Mouse (Mus musculus) left cerebral cortex, postnatal 10 days (tissue): ENCODE data around the gene Musk. TPM values are rescaled to one million over a fixed set of nuclear protein-coding genes. Genes with fewer than 3 reads are reported as not detected.
"Not testable (repeated sequence)": the region's sequence is repeated elsewhere in the genome, so short reads cannot be mapped to it uniquely, and the experiment has no call there.

Source experiments
- DNase-seq, 2 experiments: peaks; one replicate each; pipeline ENCODE4 v3.0.0; 2021 to 2022; ENCODE audit warnings: low spot score in 2 of 2, mixed read lengths in 1 of 2; ENCODE audit errors: extremely low spot score in 1 of 2
- intact Hi-C: fragments of 180-260 bp; cut with DNase I; formaldehyde crosslinking; loops from one replicate; pipeline ENCODE4 v1.15.1; 2025
- total RNA-seq, 2 experiments: library from RNA; stranded (reverse); gene quantifications; 2 replicates each; pipeline ENCODE4 v1.2.3; 2021

The Musk gene
- total RNA-seq = 1 to 10 TPM; 1.5 to 1.8 TPM

GRCm38 (mm10) chr4:58285687-58286086, at the start of gene Musk:
Gene Musk, plus strand, starts transcription at chr4:58285960.
- no peak for DNase-seq
- intact Hi-C loops = no loop called here

GRCm38 (mm10) chr4:58240416-58240815, 45.3 kb upstream of the Musk start:
- intact Hi-C loops = no loop called here
- DNase-seq = no peak

- intact Hi-C loops = no loop called here
- DNase-seq = no peak
These were observed 40.2 kb upstream of the Musk start for GRCm38 (mm10) chr4:58245544-58245943.

- no peak for DNase-seq
- intact Hi-C loops = loop anchor here (10.0 kb wide), 4 partner anchors 168 to 578 kb away; partner anchors contain the start of gene Txn1
These were observed 33.4 kb upstream of the Musk start for GRCm38 (mm10) chr4:58252381-58252780.

GRCm38 (mm10) chr4:58253410-58253809, 32.4 kb upstream of the Musk start:
- intact Hi-C loops = loop anchor here (10.0 kb wide), 4 partner anchors 169 to 579 kb away; partner anchors contain the start of gene Txn1
- DNase-seq = peak; percentile 24 to 35

DNA sequence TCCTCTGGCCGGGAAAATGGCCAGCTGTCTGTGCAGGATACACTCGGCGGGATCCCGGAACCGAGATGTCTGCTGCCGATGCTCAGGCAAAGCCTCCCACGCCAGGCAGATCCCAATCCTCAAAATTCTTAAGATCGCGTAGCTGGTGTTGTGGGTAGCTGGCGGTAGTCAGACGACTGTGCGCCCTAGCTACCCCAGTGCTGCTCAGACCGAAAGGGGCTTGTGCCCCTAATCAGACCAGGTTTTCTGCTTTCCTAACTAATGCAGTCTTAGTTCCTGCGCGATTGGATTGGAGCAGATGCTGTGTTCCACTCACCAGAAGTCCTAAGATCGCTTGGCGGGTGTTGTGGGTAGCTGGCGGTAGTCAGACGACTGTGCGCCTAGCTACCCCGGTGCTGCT, 25.0 kb upstream of the Musk start:
- intact Hi-C loops, DNase-seq: not testable (repeated sequence)

DNA sequence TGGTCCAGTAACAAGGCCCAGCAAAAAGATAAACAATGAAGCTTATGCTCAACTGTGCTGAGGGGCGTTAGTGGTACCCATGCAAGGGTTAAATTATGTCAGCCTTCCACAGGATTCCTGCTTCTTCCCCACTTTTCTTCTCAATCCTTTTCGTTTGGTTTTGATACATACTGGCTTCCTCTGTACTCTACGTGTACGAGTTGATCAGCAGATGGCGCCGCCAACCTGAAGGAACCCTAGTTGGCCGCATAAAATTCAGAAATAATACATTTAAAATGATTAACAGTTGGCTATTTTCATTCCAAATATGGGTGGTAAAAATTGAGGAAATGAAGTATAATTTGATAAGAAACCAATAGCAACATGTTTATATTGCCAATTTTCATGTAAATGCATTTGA, 19.5 kb upstream of the Musk start:
- intact Hi-C loops = loop anchor here (2.0 kb wide), 1 partner anchor 483 kb away; no protein-coding TSS in a partner anchor
- DNase-seq = peak in 1 of 2 experiments; percentile 50

- DNase-seq = no peak
- intact Hi-C loops = no loop called here
These were observed 16.7 kb upstream of the Musk start for GRCm38 (mm10) chr4:58268897-58269542.

- intact Hi-C loops = no loop called here
- no peak for DNase-seq
These were observed 15.8 kb upstream of the Musk start for GRCm38 (mm10) chr4:58269961-58270360.

DNA sequence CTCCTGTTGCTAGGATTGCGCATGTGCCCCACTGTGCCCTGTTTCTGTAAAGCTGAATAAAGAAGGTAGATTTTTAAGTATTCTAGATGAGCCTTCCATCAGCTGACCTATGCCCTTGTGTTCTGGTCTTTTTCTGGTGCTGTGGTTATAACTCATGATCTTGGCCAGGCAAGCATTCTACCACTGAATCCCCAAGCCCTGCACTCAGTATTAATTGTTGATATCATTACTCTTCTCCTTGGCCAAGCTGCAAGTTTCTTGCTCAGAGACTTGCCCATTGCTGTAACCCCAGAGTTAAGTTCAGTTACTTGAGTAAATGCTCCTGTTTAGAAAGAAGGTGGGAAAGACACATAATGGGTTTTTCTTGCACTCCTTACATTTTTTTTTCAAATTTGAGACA, 14.8 kb upstream of the Musk start:
- no peak for DNase-seq
- intact Hi-C loops = no loop called here

DNA sequence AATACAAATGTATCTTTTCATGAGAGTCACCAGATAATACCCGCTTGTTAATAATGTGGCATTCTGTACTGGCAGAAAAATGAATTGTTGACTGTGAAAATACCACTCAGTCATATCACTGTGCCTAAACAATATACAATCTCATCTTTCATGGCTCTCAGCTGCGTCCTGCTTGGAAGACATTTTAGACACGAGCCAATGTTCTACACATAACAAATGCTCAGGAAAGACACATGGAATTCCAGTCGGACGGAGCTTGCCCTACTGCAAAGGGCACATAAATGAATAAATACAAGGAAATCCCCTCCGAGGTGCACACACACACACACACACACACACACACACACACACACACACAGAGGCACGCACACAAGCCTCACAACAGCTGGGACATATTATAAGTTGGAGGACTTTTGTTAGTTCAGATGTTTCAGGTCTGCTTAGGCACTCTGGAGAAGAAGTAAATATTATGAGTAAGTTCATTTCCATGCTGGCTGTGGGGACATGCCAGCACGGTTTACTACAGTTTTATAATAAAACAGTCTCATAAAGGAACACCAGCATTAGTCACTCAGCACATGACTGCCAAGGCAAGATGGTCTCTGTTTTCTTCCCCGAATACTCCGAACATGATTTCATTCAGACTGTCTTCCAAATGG, 14.1 kb upstream of the Musk start:
- intact Hi-C loops = no loop called here
- no peak for DNase-seq

DNA sequence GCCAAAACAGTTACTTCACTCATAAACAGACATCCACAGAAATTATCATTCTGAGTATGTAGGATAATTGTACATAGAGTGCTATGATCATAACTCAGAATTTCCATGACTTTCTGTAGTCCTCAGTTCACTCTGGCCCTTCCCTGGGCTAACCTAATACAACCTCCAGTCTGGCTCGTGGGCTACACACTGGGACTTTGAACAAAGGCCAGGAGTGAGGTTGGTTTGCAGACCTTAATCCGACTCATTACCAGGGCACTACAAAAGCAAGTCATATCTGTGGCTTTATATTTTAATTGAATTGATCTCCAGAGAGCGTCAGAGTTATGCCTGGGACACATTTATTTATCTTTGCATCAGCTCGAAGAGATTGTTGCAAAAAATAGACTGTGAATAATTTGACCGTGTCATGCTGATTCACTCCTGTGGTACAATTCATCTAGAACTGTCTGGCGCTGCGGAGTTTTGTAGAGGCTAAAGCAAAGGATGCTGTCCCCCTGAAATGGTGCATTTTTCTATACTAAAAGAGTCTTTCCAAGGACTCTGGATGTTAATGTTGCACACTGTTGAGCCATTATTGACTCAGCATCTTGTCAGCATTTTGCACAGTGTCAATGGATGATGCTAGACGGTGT, 10.4 kb upstream of the Musk start:
- no peak for DNase-seq
- intact Hi-C loops = no loop called here

- intact Hi-C loops = no loop called here
- DNase-seq = peak in 1 of 2 experiments; percentile 54
These were observed 7.4 kb upstream of the Musk start for GRCm38 (mm10) chr4:58278368-58278767.

GRCm38 (mm10) chr4:58280121-58280520, 5.6 kb upstream of the Musk start:
- intact Hi-C loops = no loop called here
- no peak for DNase-seq

DNA sequence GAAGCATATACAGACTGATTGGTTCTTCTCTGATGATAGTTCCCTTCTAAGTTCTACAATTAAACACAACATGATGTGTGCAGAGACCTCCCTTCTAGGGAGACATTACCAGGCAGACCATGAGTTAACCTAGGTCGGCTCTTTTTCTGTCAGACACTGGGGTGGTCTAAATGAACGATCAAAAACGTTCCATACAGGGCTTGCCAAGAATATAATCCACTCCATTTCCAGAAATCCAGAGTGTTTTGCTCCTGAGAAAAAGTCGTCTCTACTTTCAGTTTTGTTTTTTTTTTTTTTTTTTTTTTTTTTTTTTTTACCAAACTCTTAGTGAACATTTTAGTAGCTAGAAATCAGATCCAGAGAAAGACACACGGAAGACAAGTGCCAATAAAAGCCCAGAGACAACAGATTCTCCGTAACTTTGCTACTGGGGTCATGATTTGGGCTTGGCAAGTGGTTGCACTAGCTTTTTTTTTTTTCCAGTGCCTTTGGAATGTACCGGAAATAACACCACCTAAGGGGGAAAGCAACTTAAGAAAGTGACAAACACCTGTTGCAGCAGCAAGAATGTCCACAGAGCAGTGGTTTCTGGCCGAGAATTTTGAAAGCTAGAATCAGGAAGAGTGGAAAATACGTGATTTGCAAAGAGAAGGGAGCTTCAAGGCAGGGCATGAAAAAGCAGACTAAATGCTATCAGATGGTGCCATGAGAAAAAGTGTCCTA, 769 bp downstream of the Musk start:
- no peak for DNase-seq
- intact Hi-C loops = no loop called here

DNA sequence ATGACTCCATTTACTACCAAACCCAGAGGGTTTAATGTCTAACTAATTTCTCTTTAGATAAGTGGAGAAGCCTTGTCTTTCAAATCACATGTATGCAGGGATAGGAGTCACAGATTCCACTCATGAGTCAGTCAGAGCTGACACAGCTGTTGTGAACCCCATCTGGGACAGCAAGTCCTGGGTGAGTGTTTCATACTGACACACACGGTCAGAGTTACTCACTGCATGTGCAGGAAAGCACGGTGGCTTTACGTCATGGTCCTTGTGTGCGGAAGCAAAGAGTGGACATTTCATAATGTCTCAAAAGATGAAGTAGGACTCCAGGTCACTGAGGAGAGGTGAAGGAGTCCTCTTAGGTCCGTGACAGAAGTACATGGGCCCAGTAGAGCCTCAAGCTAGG, 3.0 kb downstream of the Musk start:
- DNase-seq = no peak
- intact Hi-C loops = no loop called here

- no peak for DNase-seq
- intact Hi-C loops = no loop called here
These were observed 6.1 kb downstream of the Musk start for GRCm38 (mm10) chr4:58291828-58292227.

GRCm38 (mm10) chr4:58293099-58293498, 7.3 kb downstream of the Musk start:
- DNase-seq = no peak
- intact Hi-C loops = no loop called here

GRCm38 (mm10) chr4:58303862-58304261, 18.1 kb downstream of the Musk start:
- intact Hi-C loops = no loop called here
- DNase-seq = no peak
